Mouse (Mus musculus): Measurements from ENCODE around the gene St5.

The St5 gene

DNA sequence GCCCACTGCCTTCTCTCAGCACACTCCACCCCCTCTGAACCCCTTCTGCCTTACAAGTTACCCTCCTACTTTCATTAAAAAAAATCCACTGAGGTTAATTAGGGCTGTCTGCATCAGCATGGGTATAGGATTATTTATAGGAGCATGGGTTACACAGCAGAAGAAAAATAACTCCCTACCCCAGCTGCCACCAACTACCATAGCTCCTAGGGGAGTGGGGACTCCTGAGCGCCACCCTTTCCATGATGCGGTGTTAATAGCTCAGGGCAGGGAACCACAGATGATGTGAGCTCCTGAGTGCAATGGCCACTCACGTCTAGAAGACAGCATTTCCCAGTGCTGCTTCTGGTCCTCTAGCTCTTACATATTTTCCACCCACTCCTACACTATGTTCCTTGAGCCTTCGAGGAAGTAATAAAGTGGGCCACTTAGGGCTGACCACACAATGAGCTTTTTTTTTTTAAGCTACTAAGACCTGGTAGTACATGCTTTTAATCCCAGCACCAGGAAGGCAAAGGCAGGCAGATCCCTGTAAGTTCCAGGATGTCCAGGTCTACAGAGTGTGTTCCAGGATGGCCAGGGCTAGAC, 139.5 kb downstream of the St5 start:
- no peak for DNase-seq

DNA sequence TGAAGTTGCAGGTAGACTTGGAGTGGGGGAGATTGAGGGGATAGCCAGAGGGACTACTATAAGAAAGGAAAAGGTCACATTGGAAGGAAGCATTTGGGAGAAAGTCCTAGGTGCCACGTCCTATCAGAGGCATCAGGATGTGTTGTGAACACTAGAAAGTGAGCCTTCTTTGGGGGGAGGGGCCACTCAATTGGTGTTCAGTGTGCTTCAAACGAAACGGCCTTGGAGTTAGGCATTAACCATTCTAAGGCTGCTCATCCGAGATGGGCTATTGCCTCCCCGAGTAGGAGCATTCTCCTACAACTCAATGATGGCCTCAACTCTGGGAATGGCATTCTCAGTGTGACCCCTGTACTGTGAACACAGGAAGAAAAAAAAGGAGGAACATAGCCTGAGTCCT, 140.7 kb downstream of the St5 start:
- DNase-seq, result peak; percentile 45

DNA sequence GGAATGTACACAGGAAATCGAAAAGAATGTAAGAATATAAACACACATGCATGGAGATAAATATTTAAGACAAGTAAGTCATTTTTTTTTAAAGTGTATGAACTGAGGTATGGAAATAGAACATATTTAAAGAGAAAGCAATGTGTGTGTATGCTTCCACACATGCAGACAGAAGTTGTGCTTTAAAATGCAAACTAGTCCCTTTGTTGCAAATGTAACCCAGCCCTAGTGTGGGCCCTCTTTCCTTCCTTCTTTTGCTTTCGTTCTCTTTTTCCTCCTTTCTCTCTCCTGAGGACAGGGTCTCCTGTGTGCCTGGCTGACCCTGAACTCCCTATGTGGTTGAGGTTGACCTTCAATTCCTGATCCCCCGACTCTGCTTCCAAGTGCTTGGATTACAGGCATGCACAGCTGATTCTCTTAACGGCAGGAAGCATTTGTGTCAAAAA, 141.2 kb downstream of the St5 start:
- no peak for DNase-seq

DNA sequence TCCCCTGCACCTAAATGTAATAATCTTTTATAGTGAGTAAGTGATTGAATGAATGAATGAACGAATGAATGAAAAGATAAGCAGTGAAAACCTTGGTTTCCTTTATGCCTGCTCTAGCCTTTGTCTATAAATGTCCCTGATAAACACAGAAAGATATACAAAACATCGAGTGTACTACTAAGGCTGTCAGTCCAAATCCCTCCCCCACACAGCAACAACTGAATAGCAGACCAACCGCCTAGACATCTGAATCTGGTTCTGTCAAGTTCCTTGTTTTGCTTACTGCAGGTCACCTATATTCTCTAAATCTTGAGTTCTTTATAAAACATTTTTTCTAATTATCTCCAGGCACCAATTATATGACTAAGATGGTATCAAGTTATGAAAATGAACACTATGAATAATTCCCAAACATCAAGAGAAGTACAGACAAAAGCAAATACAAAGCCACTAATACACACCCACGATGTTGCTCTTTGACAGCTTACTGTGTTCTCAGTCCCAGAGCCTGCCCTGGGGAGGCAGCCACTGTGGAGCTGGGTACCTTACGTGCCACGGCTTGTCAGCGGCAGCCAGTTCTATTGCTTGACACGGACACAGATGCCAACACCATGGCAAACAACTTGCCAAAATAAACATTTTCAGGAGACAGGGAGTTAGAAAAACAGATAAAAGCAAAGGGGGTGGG, 141.8 kb downstream of the St5 start:
- DNase-seq, result peak; percentile 35

DNA sequence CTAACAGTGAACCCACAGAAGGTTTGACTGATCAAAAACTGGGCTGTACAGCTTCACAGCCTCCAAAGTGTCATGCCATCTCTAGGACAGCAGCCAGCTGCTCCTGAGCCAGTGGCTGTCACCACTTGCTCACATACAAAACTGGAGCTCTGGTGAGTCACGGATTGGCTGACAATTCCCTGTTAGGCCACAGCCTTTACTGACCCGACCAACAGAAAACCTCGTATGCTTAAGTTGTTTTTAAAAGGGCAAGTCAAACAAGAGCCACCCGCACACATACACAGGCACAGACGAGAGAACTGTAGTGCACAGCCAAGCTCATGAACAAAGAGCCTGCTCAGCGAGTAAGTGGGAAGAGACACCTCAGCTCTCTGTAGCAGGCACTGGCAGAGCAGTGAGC, 143.9 kb downstream of the St5 start:
- DNase-seq, result no peak

GRCm38 (mm10) chr7:109546726-109547125, 156.7 kb downstream of the St5 start:
- no peak for DNase-seq

- no peak for DNase-seq
Measured at GRCm38 (mm10) chr7:109546186-109546585, 157.2 kb downstream of the St5 start.

DNA sequence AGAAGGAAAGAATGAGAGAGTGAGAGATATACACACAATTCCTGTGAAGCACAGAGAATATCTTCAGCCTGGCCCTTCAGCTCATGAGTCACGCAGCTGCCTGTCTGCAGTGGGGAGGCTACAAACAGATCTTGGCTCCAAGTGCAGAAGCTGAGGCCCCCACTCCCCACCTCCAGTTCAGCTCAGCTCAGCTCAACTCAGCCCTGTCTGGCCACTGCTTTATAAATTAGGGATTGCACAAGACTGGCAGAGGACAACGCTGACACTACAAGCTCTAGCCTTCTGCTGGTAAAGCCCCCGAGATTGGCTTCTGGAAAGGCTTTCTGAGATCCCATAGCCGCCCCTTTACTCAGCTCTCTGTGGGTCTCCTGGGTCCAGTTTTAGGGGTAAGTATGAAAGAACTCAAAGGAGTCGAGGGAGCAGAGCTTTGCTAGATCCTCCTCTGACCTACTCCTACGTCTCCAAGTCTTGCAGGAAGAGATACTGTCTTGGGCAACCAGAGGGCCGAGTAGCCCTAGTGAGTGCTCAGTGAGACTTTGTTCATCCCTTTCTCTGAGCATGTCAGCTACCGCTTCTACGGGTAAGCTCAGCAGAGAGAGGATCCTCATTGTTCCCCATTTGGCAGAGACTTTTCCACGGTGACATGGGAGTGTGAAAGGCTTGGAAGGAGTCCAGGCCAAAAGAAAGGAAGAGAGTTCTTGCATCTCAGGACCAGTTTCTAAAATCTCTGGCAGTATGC, 158.0 kb downstream of the St5 start:
- DNase-seq, result no peak

DNA sequence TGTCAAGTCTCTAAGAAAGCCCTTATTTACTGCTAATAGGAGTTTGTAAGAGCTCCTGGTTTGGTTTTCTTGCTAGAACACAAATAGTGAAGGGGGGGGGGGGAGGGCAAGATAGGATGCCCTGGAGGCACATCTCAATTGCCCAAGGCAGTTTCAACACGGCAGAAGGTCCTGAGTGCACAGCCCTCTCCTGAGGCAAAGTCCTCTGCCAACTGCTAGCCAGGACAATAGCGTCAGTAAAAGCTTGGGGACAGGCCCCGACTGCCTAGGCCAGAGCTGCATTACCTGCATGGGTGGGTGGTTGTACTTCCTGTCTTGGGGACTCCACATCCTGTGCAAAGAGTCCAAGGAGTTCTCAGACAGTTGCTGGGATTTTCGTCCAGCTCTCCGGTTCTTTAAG, 158.6 kb downstream of the St5 start:
- no peak for DNase-seq

DNA sequence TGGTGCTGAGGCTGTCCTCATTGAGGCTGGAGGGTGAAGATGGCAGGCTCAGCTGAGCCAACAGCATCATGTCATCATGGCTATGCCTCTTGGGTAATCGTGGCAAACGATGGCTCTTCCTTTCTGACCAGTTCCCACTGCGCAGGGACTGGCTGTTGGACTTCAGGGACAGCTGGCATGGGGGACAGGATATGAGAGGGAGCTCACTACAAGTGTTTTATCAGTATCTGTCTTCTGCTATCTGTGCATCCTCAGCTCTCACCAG, 161.1 kb downstream of the St5 start:
- no peak for DNase-seq

- DNase-seq, result no peak
Measured at GRCm38 (mm10) chr7:109541609-109542363, 161.6 kb downstream of the St5 start.

DNA sequence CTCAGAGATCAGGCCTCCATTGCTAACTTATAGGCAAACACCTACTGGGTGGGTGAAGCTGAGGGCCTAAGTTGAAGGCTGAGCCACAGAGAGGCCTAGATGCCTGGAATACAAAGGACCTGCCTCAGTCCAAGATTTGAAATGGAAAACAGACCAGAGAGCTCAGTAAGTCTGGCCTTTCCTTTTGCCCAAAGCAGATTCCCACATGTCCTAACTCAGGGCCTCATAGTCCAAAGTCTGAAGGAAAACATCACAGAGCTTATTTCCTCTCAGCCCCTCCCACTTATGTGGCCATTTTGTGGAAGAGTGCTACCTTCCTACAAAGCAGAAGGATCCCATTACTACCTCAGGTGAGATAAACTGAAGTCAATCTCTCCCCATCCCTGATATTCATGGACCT, 162.5 kb downstream of the St5 start:
- no peak for DNase-seq

GRCm38 (mm10) chr7:109536451-109536946, 166.9 kb downstream of the St5 start:
- peak; percentile 85 for DNase-seq

DNA sequence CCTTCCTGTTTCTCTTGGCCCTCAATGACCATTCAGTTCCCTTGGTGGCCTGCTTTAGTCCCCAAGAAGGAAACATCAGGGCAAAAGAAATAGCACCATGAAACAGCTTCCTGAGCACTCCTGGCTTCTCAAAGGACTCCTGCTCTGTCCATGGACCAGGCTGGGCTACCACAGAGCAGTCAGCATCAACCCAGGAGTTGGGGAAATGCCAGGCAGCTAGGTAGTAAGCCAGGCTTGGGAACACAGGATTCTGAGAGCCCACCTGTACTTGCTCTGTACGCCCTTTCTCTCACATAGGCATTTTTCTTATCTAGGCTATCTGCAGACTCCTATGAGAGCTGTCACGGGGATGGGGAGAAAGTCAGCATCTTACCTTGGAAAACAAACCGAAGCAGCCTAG, 168.5 kb downstream of the St5 start:
- DNase-seq, result peak; percentile 11

DNA sequence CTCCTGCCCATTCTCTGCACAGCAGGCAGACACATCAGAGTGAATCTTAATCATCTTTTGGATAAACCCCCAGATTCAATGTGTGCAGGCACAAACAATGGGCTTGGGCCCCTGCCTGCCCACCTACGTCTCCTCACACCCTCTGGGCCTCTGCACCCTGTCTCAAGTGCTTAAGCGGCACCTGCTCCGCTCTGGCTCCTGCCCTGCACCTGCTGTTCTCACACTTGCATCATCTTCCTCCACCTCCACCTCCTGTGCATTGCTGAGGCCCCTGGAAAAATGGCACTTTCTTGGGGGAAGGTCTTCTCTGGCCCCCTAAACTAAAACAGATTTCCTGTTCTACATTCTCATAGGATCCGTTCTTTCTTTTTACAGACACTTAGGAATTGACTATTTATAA, 169.5 kb downstream of the St5 start:
- DNase-seq, result peak; percentile 3

DNA sequence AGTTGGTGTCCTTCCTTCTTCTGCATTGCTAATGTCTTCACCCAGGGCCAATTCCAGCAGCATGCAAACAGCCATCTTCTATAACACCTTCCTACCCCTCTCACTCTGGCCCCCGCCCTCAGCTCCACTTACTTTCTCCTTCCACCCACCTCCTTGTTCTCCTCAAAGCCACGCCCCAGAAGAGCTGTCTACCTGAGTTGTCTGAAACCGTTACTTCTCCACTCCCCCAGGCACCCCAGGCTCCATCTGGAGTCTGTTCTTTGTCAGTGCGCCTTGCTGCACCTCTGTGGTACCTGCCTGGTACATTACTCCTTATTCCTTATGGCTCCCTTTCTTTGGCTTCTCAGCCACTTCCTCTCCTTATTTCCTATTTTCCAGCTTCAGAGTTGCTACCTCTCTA, 170.3 kb downstream of the St5 start:
- peak; percentile 4 for DNase-seq

DNA sequence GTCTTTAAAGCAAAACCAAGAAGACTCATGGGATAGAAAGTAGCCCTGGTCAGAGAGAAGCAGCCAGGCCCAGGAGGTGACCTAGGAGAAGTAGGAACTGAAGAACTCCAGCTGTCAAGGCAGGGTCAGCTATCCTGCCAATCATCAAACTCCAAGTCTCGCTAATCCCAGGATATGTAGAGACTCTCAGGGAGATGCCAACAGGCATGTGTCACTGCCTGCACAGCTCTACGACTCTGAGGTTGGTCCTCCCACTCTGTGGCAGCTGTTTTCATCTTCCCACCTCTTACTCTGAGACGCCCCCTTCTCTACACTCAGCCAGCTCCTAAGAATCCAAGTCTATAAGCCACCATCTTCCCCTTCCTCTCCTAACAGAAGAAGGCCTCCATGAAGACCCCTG, 170.7 kb downstream of the St5 start:
- DNase-seq, result peak; percentile 3

GRCm38 (mm10) chr7:109531501-109531900, 171.9 kb downstream of the St5 start:
- DNase-seq, result peak; percentile 5

DNA sequence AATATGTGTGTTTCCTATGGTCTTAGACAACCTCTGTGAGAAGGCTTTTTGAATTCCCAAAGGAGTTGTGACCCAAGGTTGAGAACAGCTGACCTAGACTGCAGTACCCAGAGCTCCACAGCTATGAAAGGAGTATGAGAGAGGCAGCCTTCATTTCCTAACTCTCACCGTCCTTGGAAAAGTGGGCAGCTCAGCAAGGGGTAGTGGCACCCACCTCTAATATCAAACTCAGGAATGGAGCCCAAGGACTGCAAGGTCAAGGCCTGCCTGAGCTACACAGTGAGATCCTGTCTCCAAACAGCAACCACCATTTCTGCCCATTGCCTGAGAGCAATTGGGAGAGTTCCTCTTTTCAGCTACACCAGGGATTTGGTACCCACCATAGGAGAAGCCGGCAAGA, 173.7 kb downstream of the St5 start:
- peak; percentile 3 for DNase-seq

DNA sequence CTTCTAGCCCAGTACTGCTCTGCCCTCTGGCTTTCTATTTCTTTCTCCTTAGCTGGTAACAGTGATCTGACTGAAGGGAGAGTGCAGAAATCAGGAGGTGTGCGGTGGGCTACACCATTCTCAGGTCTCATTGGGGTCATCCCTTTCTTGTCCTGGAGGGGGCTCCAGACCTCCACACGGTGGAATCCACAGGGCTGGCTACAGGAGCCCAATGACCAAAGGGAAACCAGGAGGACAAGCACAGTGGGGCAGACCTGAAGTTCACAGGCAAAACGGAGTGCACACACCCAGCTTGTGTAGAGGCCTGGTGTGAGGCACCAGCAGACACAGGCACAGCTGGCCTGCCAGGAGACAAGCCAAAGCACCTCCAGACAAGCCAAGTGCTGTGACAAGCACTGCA, 175.0 kb downstream of the St5 start:
- peak; percentile 80 for DNase-seq

- DNase-seq, result peak; percentile 3
Measured at GRCm38 (mm10) chr7:109527536-109527935, 175.9 kb downstream of the St5 start.

DNA sequence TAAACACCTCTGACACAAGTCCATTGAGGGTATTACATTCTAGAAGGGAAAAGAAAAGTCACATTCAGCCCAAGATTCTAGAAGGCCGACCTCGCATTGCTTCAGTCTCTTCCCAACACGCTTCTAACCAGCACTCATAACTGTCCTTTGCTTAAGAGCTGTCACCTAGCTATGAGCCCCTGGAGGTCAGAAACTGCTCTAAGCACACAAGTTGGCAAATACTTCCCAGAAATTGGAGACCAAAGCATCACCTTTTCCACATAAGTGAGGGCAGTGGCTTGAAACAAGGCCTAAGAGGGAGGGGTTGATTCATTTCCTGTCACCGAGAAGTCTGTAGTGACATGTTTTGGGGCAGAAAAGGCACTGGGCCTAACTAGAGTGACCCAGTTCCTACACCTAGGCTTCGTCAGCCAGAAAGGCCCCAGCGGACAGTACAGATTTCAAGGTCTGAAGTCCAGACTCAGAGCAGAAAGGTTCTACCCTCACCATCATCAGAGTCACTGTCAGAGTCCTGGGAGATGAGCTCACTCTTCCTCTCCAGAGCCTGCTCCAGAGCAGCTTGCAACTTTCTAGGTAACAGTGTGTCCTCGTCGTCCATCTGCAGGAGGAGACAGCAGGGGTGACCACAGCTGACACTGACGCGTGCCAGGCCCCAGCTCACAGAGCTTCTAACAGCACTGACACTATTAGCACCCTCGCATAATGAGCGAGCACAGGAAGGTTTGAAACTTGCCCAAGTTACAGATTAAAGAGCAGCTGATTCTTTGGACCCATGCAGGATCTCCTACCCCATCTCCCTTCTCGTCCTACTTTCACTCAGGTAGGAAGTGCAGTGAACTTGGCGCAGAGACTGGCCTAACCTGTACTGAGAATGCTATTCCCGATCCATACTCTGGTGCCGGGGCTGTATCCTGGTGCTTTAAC, 177.4 kb downstream of the St5 start:
- peak; percentile 16 for DNase-seq
